Mouse (Mus musculus) small intestine, adult 2 months (tissue): ENCODE measurements at regions not wholly inside any gene's neighbourhood (a gene's known extent, or its start where the extent isn't known, plus 50 kb on each side); places are given as distances from the start of the nearest gene placed in this dataset.

ENCODE experiments used
- H3K27ac ChIP-seq: fragments of 200-500 bp; 2 replicates; pipeline ENCODE4 v1.5.1; 2012; ENCODE audit warnings: low read depth, low read length, control low read depth, inconsistent platforms; ENCODE audit not compliant: insufficient read depth
- H3K27me3 ChIP-seq: fragments of 200-500 bp; 2 replicates; pipeline ENCODE4 v1.6.1; 2012; ENCODE audit warnings: mild to moderate bottlenecking, moderate library complexity, low read length, inconsistent platforms; ENCODE audit not compliant: control insufficient read depth, insufficient read depth
- H3K36me3 ChIP-seq: fragments of 200-500 bp; 2 replicates; pipeline ENCODE4 v1.6.1; 2012; ENCODE audit warnings: mild to moderate bottlenecking, low read length, control low read depth, inconsistent platforms; ENCODE audit not compliant: control insufficient read depth, insufficient read depth
- H3K4me1 ChIP-seq: fragments of 200-500 bp; 2 replicates; pipeline ENCODE4 v1.6.1; 2012; ENCODE audit warnings: low read length, inconsistent platforms, mixed read lengths; ENCODE audit not compliant: control insufficient read depth, insufficient read depth, insufficient read length
- H3K4me3 ChIP-seq: fragments of 200-500 bp; 2 replicates; pipeline ENCODE4 v1.5.1; 2012; ENCODE audit warnings: low read depth, mild to moderate bottlenecking, control low read depth, inconsistent platforms, low read length, moderate library complexity
- CTCF ChIP-seq: fragments of 200-500 bp; IDR thresholded peaks from 2 replicates; pipeline ENCODE4 v1.5.1; 2012; ENCODE audit warnings: low read depth, mild to moderate bottlenecking, control low read depth, inconsistent platforms, low read length, moderate library complexity, mixed read lengths; ENCODE audit not compliant: insufficient replicate concordance, insufficient read length; ENCODE audit errors: extremely low read depth
- POLR2A ChIP-seq: fragments of 200-500 bp; IDR thresholded peaks from 2 replicates; pipeline ENCODE4 v1.6.1; 2012; ENCODE audit warnings: low read depth, mild to moderate bottlenecking, control low read depth, inconsistent platforms, low read length, moderate library complexity
- WGBS: fragments of 180-500 bp; shearing (Covaris S2); methylation state at CpG from one replicate; pipeline ENCODE4 v1.1.7; 2018; 5-methylcytosine and 5-hydroxymethylcytosine counted together

- WGBS: 80% methylated on average over 17 of the region's 17 CpGs
These were observed 247.4 kb upstream of the Id2 start for GRCm38 (mm10) chr12:25344354-25344753.

GRCm38 (mm10) chr12:25338771-25339170 is 241.8 kb upstream of the Id2 start:
- no peak overlapping the region for H3K27ac ChIP-seq

More at GRCm38 (mm10) chr12:25344354-25344753, 247.4 kb upstream of the Id2 start:
- H3K4me1 ChIP-seq: no peaks in the 10 kb centered on the region; the same call in 1 of the 2 replicates
- H3K4me3 ChIP-seq: no peak overlapping the region
- H3K27me3 ChIP-seq: no peaks in the 10 kb centered on the region
- H3K27ac ChIP-seq: no peak overlapping the region
- TF ChIP-seq CTCF: no peak
- no peak for TF ChIP-seq POLR2A
- H3K36me3 ChIP-seq: no peaks in the 10 kb centered on the region

GRCm38 (mm10) chr12:25335930-25336329 is 239.0 kb upstream of the Id2 start:
- WGBS: 81% methylated on average over 2 of the region's 2 CpGs
- Histone ChIP-seq H3K36me3 (no peaks in the 10 kb centered on the region), H3K27ac (no peak overlapping the region), H3K27me3 (no peaks in the 10 kb centered on the region), H3K4me3 (no peak overlapping the region), H3K4me1 (no peaks in the 10 kb centered on the region; the same call in 1 of the 2 replicates)
- TF ChIP-seq CTCF: no peak
- TF ChIP-seq POLR2A: no peak

More at GRCm38 (mm10) chr12:25338771-25339170, 241.8 kb upstream of the Id2 start:
- no peaks in the 10 kb centered on the region; the same call in 1 of the 2 replicates for H3K4me1 ChIP-seq
- TF ChIP-seq POLR2A (no peak), CTCF (no peak)
- no peaks in the 10 kb centered on the region for H3K27me3 ChIP-seq
- 80% methylated on average over 1 of the region's 1 CpGs for WGBS
- no peaks in the 10 kb centered on the region for H3K36me3 ChIP-seq
- H3K4me3 ChIP-seq: no peak overlapping the region

GRCm38 (mm10) chr12:25335069-25335468 is 238.1 kb upstream of the Id2 start:
- Histone ChIP-seq H3K27me3 (no peaks in the 10 kb centered on the region), H3K4me1 (no peaks in the 10 kb centered on the region; the same call in 1 of the 2 replicates), H3K27ac (no peak overlapping the region), H3K4me3 (no peak overlapping the region), H3K36me3 (no peaks in the 10 kb centered on the region)
- no peak for TF ChIP-seq POLR2A
- TF ChIP-seq CTCF: no peak
- WGBS: 66% methylated on average over 5 of the region's 5 CpGs

- no peaks in the 10 kb centered on the region for H3K36me3 ChIP-seq
- no peak overlapping the region for H3K4me3 ChIP-seq
- no peak for TF ChIP-seq POLR2A
- TF ChIP-seq CTCF: no peak
- WGBS: 90% methylated on average over 11 of the region's 11 CpGs
- H3K27ac ChIP-seq: no peak overlapping the region
- no peaks in the 10 kb centered on the region for H3K27me3 ChIP-seq
- no peaks in the 10 kb centered on the region for H3K4me1 ChIP-seq
These were observed 235.6 kb upstream of the Id2 start for GRCm38 (mm10) chr12:25332384-25333035.

GRCm38 (mm10) chr12:25330004-25330708 is 233.2 kb upstream of the Id2 start:
- no peaks in the 10 kb centered on the region for H3K36me3 ChIP-seq
- H3K27me3 ChIP-seq: no peaks in the 10 kb centered on the region
- no peak overlapping the region for H3K27ac ChIP-seq
- no peaks in the 10 kb centered on the region for H3K4me1 ChIP-seq
- TF ChIP-seq CTCF: no peak
- TF ChIP-seq POLR2A: no peak
- 42% methylated on average over 5 of the region's 5 CpGs for WGBS
- H3K4me3 ChIP-seq: no peak overlapping the region

GRCm38 (mm10) chr12:25325901-25326300 is 229.0 kb upstream of the Id2 start:
- Histone ChIP-seq H3K4me1 (no peaks in the 10 kb centered on the region), H3K27ac (no peak overlapping the region), H3K27me3 (no peaks in the 10 kb centered on the region), H3K36me3 (no peaks in the 10 kb centered on the region), H3K4me3 (no peak overlapping the region)
- TF ChIP-seq CTCF (no peak), POLR2A (no peak)
- 87% methylated on average over 3 of the region's 3 CpGs for WGBS
